Mouse (Mus musculus): Measurements from ENCODE around the gene Pcolce2. TPM values are rescaled to one million over a fixed set of nuclear protein-coding genes. Genes with fewer than 3 reads are reported as not detected.
A peak's percentile ranks its signal among the peaks of the same experiment; 100 is the strongest.
"Not testable (repeated sequence)": the region's sequence is repeated elsewhere in the genome, so short reads cannot be mapped to it uniquely, and the experiment has no call there.

Gene Pcolce2
- 1 to 10 TPM; 7.4 to 9.8 TPM for total RNA-seq (2021)
- long read RNA-seq, experiment 1, full-length matches to known transcripts = 1 of 1 reads
- long read RNA-seq, experiment 1, partial matches to known transcripts = 0 of 1 reads
- long read RNA-seq, experiment 1, other reads (novel, unspliced or antisense) = 0 of 1 reads
- long read RNA-seq, experiment 2, full-length matches to known transcripts = 10 of 11 reads
- long read RNA-seq, experiment 2, partial matches to known transcripts = 0 of 11 reads
- long read RNA-seq, experiment 2, other reads (novel, unspliced or antisense) = 1 of 11 reads

DNA sequence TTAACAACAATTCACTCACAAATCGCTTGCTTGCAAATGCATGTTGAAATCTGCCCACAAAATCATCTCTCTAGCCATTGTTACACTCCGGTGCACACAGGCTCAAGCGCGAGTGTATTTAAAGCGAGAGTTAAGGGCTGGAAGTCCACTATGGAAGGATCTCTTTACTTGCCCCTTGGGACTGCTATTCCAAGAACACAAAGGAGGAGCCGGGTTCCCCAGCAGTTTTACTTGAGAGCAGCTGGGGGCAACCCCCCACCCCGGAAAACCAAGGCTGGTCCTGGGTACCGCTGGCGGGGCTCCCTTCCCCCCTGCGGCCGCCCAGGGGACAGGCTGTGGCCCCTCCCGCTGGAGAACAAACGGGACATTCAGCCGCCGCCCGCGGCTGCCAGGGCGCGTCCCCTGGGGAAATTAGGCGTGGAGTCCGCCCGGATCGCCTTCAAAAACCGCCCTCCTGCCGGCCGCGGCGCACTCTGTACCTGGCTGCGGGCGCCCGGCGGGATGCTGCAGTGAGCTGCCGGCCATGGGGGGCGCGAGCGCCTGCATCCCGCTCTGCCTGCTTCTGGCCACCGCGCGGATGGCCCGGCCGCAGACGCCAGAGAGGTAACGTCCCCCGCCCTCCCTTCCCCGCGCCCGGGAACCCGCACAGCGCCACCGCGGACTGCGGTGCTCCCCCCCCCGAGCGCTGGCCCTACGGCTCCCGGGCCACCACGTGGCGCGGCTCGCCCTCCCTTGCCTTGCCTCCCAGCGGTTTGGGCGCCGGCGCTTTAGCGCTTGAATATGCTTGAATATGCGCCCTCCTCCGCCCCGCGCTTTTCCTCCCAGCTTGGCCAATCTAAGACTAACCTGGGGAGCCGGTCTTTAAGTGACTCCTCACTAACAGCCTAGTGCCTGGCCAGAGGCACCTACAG is at the start of gene Pcolce2:
TSS of gene Pcolce2 (plus strand) at position 331 of the 911 bp plus-strand sequence.
- DNase-seq = peak; percentile 44

DNA sequence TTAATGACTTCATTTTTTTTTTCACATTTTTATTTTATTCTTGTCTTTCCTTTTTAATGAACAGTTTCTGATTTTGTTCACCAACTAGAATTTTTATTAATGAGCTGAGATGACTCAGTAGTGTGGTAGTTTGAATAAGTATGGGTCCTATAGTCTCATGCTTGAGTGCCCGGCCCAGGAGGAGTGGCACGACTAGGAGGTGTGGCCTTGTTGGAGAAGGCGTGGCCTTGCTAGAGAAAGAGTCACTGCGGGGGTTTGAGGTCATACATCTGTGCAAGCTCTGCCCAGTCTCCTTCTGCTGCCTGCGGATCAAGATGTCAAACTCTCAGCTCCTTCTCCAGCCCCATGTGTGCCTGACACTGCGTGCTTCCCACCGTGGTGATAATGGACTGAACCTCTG is 49.3 kb upstream of the Pcolce2 start:
- no peak for DNase-seq

DNA sequence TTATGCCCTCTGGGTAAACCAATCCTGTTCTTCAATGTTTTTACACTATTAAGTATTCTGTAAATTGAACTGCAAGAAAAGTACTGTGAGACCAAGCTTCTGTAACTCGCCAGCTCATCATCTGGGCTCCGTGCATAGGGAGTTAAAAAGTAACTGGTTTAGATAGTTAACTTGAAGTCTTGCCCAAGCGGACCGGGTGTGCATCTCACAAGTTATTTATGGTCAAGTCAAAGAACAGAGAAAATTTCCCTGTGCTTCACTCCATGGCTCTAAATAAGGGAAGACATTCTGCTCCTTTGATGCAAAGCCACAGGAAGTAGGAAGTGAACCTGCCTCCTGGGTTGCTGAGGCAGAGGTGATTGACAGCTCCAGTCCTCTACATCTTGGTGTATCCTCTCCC is 43.1 kb upstream of the Pcolce2 start:
- DNase-seq = no peak

DNA sequence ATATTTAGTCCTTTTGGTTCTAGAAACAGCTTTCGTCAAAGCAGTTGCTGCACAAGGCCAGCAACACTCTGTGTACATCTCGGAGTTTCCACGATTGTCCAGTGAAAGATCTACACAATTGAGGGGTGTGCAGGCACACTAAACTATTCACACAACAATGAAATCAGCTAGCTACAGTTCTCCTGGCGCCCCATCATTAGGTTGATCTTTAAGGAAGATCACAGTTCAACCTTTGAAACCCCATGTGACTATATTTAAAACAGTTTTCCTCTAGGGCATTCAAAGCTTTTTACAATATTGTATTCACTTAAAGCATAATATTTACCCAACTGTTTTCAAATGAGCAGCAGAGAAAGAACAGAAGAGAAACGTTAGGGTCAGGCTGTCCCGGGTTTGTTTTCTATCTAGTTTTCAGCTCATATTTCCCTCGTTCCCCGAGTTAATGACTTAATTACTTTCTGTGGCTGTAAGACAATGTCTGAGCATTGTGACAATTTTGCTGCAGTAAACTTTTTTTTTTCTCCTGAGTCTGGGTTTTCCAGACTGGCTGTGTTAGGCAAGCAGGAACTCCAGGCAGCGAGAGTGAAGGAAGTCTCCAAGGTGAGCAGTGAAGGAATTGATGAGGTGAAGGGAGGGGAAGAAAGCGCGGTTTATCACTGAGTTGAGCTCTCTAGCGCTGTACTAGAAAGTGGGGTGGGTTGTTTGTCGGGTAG is 39.8 kb upstream of the Pcolce2 start:
- no peak for DNase-seq

DNA sequence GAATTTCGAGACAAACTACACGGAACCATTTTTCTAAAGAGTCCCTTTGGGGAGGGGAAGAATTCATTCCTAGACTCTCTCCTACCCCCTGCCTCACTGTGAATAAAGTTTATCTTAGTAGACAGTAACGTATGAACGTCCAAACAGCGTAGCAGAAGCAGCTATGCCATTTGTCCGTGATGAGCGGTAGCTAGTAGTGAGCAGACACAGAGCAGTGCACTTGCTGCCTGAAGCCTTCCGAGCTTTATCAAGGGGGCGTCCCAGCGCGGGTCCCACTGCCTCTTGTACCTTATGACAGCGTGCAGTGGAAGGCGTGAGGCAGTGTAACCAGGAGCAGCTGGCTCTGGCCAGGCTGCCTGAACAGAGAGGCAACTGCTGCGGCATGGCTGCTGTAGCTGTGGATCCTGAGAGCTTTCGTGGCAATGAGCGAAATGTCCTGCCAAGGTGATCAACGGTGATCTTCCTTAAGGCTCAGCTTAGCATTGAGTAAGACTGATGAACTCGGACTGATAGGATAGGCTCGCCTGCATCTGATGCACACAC is 39.2 kb upstream of the Pcolce2 start:
- DNase-seq = no peak

DNA sequence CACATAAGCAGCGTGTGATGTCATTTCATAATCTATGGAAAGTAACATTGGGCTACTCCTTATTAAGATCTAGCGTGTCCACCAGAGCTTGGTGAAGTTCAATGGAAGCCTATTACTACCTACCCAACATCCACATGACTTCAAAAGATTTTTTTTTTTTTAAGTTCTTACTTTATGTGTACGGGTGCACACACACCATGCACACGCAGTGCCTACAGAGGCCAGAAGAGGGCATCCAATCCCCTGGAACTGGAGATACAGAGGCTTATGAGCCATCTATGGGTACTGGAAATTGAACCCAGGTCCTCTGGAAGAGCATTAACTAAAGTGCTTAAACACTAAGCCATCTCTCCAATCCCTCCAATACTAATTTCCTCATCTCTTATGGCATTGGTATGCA is 38.0 kb upstream of the Pcolce2 start:
- no peak for DNase-seq

DNA sequence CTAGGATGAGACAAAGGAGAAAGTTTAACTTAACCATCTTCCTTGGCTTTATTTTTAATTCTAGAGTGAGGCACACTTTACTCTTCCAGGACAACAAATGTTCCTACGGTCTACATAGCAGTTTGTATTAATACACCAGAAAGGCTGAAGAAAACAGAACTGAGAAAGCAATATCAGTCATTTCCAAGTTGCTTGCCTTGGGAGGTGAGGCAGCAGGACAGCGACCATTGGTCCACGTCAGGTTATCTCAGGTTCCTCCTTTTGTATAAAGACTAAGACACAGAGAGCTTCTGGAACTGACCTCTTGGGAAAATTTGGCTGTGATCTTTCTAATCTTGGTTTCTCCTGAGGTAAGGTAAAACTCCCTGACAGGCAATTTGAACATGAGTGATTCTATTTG is 34.6 kb upstream of the Pcolce2 start:
- no peak for DNase-seq

DNA sequence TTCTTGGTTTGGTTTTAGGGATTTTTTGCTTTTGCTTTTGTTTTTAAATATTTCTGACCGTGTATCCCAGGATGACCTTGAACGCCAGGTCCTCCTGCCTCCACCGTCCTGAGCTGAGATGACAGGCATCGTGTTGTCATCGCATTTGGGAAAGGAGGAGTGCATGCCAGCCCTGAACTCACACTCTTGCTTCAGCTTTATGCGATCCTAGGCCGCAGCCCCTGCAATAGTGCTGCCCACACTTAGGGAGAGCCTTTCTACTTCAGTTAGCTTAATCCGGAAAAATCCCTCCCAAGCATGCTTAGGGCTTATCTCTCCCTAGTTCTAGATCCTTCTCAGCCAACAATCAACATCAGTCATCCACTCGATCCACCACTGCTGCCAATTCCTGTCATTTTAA is 34.1 kb upstream of the Pcolce2 start:
- DNase-seq = no peak

DNA sequence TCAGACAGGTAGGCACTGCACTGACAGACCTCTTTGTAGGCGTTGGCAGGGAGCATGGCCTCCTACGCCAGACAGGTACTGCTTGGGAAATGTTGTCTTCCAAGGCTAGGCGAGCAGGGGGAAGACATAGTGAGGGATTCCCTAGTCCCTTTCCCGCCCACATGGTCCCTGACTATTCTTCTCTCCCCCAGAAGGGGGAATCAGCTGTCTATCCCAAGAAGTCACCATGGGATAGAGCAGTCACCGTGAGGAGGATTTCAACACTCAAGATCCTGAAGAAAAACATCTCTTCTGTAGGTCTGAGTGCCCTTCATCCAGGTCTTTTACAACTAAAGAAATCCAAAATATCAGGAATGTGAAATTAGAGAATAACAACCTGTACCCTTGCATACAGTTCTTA is 30.2 kb upstream of the Pcolce2 start:
- no peak for DNase-seq

DNA sequence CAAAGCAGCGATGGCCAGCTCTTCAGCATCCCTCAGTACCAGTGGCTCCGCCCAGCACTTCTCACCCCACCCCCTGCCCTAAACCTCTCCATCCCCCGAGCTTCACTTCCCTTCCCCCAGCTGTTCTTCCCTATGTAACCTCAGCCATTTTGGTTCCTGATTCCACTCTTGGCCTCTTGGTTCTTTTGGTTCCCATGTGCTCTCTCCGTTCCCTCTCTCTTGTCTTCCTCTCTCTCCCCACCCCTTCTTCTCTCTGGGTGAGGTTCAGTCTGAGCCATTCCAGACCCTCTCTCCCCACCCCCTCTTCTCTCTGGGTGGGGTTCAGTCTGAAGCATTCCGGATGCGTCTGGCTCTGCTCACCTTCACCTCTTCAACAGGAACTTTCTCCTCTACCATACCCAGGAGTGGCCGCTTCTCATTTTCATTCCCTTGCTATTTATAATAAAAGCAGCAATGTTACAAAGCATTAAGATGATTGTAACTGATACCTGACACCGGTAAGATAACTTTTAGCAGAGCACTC is 25.1 kb upstream of the Pcolce2 start:
- no peak for DNase-seq

DNA sequence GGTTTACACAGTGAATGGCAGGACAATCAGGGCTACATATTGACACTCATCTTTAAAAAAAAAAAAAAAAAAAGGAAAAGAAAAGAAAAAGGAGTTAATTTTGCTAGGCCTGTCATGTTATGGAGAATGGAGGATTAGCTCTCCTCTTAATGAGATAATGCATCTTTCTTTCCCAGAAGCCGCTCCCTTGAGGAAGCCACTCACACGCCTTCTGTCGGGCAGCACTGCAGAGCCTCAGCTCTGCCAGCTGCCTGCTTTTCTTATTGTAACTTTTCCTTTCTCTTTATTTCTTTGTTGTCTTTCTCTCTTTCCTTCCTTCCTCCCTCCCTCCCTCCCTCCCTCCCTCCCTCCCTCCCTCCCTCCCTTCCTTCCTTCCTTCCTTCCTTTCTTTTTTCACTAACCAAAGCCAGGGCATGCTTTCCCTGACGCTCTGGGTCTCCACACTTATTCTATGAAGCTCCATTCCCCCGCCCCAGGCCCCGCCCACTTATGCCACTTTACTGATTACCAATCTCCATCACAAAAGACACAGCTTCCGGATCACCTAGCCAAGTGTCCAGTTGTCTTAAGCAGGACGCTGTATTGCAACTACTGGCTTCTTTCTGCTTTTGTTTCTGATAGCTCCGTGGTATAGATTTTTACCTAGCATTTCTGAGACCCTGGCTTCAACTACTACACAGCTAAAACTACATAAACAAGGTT is 23.8 kb upstream of the Pcolce2 start:
- DNase-seq = no peak

DNA sequence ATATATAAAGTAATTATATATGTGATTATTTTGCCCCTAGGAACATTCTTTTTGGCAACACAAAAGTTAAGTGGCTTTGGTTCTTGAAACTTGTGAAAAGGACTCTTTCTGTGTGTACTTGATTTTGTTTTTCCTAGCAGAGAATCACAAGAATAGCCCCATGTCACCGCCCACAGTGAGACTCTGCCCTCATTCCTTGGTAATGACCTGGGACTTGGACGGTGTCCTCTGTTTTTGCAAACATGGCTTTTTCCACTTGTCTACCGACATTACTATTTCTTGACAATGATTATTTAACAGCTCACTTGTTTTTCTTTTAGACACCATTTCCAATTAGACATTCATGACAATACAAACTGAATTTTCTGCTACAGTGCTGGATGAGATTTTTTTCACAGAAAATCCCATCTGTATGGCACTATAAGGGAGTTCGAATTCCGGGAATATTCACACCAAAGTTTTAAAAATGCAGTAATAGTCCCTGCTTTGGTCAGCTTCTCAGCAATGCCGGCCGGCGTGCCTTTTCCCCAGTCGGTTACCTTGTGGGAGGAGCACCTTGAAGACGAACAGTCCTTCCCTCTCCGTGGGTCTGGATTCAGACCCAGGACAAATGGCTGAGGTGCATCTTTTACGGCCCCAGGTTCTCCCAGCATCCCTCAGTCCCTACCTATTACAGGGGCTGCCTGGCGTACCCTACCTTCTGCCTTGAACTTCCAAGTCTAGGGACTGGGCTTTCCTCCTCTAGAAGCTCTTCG is 22.4 kb upstream of the Pcolce2 start:
- DNase-seq = no peak

DNA sequence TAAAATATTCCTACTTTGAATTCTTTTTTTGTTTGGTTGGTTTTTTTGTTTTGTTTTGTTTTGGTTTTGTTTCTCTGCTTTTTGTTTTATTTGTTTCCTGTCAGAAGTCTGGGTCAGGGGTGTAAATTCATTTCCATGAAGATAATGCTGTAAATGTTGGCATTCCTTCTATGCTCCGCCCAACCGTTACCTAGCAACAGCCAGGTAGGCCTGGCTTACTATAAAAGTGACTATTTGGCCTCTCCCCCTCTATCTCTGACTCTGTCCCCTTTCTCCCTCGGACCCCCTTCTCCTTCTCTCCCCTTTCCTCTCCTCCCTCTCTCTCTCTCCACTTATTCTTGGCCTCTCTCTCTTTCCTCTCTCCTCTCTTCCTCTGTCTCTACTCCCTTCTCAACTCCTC is 21.4 kb upstream of the Pcolce2 start:
- DNase-seq = no peak

DNA sequence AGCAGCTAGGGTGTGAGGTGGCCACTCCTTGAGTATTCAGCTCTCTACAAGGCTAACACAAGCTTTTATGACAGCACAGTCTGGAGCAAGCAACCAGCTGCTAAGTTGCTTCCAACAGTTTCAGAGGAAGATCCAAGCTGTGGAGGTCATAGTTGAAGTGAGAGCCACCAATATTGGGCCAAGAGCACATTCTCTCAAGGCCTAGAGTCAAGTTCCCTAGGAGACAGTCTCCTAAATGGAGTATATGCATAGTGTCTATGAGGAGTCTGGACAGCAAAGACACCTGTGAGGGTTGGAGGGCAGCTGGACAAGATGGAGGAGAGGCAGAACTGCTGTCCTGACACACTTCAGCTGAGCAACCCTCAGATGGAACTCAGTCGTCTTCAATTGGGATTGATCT is 18.8 kb upstream of the Pcolce2 start:
- no peak for DNase-seq

DNA sequence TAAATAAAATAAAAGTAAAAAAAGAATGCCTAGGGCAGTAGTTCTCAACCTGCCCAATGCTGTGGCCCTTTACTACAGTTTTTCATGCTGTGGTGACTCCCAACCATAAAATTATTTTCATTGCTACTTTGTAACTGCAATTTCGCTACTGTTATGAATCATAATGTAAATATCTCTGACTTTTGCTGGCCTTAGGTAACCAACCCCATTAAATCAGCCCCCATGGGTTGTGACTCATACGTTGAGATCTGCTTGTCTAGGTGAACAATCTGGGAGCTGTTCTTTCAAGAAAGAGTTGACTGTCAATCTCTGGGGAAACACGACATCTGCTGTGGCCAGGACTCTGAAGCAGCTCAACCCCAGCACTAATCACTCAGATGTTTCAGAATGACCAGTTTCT is 13.3 kb upstream of the Pcolce2 start:
- no peak for DNase-seq

DNA sequence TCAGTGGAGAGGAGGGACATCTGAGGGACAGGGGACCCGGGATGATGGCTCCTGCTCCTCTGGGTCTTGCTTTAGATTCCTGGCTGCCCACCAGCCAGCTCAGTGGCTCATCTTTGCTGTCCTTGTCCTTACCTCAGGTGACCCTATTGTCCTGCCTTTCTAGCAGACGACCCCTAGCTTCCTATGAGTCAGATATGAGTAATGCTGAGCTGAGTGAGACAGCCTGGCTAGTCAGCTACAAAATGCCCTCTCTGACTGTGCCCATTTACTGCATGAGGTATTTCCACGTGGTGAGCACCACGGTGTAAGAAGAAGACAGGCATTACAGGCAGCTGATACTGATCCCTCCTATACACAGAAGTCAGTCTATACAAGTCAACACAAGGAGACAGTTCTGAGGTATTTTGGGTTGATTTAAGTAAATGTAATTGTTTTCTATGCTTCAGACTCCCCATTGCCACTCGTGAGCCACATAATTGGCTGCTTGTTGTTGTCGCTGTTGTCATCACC is 8.9 kb upstream of the Pcolce2 start:
- no peak for DNase-seq

DNA sequence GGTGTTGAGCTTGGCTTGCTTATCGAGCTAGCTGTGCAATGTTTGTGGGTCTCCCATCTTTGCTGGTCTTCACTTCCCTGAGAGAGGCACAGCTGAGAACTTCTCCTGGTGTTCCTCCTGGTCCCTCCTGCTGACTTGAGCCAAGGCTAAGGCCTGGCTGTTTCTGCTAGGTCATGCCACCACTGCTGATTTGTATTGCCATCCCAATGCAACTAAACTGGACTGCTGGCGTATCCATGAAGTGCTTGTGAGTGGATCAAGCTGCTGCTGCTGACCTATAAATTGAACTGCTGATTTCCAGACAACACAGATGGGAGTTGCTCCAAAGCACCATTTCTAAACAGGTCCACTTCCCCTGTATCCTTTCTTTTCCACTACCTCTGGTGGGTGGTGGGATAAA is 7.8 kb upstream of the Pcolce2 start:
- DNase-seq = not testable (repeated sequence)

DNA sequence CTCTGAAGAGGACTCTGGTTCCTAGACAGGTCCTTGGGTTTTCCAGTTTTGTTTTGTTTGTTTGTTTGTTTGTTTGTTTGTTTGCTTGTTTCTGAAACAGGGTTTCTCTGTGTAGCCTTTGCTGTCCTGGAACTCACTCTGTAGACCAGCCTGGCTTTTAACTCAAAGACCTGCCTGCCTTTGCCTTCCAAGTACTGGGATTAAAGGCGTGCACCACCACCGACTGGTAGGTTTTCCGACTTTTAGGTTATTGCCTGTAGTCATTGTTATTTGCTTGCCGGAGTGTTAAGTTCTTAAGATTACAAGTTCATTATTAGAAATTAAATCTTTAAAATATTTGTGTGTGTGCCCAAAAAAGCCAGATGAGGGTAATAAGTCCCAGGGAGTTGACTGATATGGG is 1.0 kb upstream of the Pcolce2 start:
- DNase-seq = no peak

DNA sequence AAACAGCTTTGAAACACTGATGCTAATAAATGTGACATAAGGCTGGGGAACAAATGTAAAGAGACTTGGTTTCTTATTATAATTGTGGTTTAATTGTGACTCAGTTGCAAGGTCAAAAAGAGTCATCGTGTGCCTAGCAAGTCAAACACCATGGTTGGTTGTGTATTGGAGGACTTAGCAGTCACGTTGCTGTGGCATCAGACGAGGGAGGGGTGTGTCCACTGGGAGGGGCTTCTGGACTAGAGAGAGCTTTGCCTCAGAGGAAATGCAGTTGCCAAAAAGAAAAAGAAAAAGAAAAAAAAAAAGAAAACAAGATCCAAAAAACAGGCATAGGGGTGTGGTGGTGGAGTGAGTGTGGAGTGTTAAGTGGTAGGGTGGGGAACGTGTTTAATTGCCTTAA is 2.5 kb downstream of the Pcolce2 start:
- no peak for DNase-seq

DNA sequence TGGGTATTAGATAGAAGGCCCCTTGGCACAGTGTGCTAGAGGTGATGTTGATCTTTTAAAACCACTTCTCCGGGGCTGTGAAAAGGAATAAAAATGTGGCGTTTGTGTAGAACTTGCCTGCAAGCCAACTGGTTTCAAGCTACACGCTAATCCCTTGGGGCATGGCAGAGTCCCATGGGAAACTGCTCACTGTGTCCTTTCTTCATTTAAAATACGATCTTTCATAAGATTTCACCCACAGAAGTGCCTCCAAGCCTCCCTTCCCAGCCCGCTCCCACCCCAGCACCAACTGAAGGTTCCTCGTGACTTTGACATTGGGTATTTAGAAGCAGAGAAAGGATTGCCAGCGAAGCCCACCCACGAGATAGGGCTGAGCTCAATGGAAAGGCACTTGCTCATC is 8.5 kb downstream of the Pcolce2 start:
- DNase-seq = no peak

DNA sequence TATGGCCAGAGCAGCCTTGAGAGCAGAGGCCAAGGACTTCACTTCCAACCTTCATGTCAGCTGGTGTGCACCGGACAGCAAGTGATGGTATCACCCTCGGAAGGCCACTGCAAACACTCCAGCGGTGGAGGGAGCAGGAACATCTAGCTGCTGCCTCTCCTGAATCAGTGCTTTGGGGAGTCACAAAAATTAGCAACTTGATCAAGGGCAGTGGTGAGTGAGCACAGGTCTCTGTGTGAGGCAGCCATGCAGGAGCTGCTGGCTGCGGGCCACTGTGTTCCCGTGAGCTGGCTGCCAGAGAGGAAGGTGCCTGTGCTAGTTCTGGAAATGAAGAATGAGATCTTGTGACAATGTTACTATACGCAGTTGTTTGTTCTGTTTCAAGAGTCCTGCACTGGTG is 16.0 kb downstream of the Pcolce2 start:
- DNase-seq = no peak
